Mouse (Mus musculus): ENCODE measurements around the gene Ror2. TPM values are rescaled to one million over a fixed set of nuclear protein-coding genes. Genes with fewer than 3 reads are reported as not detected.
A peak's percentile ranks its signal among the peaks of the same experiment; 100 is the strongest.

The Ror2 gene
- polyA plus RNA-seq, 1 experiment from 2014 or later, result 3.0 TPM

- Histone ChIP-seq H3K27me3 (replicated peaks; ENCODE audit: control insufficient read depth, insufficient read depth, low read length) (no peaks in the 10 kb centered on the region), H3K9me3 (ENCODE audit: control insufficient read depth, low read length) (no peaks in the 10 kb centered on the region), H3K27ac (ENCODE audit: low read length) (no peak overlapping the region), H3K4me3 (replicated peaks; ENCODE audit: low read length) (no peak overlapping the region), H3K36me3 (ENCODE audit: control insufficient read depth, insufficient read depth) (no peaks in the 10 kb centered on the region), H3K4me1 (replicated peaks; ENCODE audit: control insufficient read depth, insufficient read depth, low read length) (peaks cover 19% of the 10 kb centered on the region), H3K9ac (replicated peaks; ENCODE audit: low read depth, low read length) (no peak overlapping the region), H3K4me2 (ENCODE audit: low read length) (peak overlapping the region; percentile 22)
- peak; percentile 44; the same call in 1 of the 2 replicates for ATAC-seq
- 1% methylated on average over 13 of the region's 13 CpGs for WGBS
These were observed 107.3 kb downstream of the Ror2 start for GRCm38 (mm10) chr13:53178594-53178993.

DNA sequence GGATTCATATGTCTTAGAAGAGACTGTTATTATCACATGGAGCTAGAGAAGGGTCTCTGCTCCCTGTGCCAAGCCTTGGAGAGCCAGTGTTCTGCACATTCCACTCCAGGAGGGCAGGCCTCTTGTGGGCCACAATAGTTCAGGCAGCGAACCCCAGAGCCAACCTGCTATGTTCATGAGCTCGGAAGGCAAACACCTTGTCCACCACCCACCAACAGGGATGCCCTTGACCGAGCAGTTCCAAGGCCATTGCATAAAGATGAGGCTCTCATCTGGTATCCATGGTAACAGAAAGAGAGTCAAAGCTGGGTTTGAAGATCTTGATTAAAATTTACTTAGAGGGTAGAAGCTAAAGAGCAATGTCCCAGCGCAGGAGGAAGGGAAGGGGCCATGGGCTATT, 107.8 kb downstream of the Ror2 start:
- H3K27ac ChIP-seq (ENCODE audit: low read length), result no peak overlapping the region
- H3K4me1 ChIP-seq (replicated peaks; ENCODE audit: control insufficient read depth, insufficient read depth, low read length), result peaks cover 16% of the 10 kb centered on the region
- H3K9me3 ChIP-seq (ENCODE audit: control insufficient read depth, low read length), result no peaks in the 10 kb centered on the region
- ATAC-seq, result peak; percentile 39; the same call in 1 of the 2 replicates
- no peaks in the 10 kb centered on the region for H3K36me3 ChIP-seq (ENCODE audit: control insufficient read depth, insufficient read depth)
- no peak overlapping the region for H3K9ac ChIP-seq (replicated peaks; ENCODE audit: low read depth, low read length)
- no peak overlapping the region for H3K4me3 ChIP-seq (replicated peaks; ENCODE audit: low read length)
- 22% methylated on average over 4 of the region's 4 CpGs for WGBS
- peak overlapping the region; percentile 22; the same call in 1 of the 2 replicates for H3K4me2 ChIP-seq (ENCODE audit: low read length)
- H3K27me3 ChIP-seq (replicated peaks; ENCODE audit: control insufficient read depth, insufficient read depth, low read length), result no peaks in the 10 kb centered on the region

DNA sequence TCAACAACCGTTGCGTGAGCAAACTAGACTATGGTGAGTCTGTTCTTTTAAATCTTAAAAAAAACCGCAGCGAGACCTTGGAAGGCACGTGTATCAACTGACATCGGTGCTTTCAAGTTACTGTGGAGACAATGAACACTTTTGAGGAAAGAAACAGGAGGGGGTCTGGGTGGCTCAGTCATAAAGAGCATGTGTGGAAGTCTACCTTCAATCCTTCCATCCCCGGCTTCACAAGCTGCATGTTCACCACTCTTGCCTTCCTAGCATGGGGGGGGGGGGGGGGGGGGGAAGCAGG, 108.6 kb downstream of the Ror2 start:
- no peaks in the 10 kb centered on the region for H3K36me3 ChIP-seq (ENCODE audit: control insufficient read depth, insufficient read depth)
- peaks cover 14% of the 10 kb centered on the region for H3K4me1 ChIP-seq (replicated peaks; ENCODE audit: control insufficient read depth, insufficient read depth, low read length)
- no peak overlapping the region for H3K27ac ChIP-seq (ENCODE audit: low read length)
- no peak overlapping the region for H3K4me2 ChIP-seq (ENCODE audit: low read length)
- ATAC-seq, result no peak
- no peak overlapping the region for H3K9ac ChIP-seq (replicated peaks; ENCODE audit: low read depth, low read length)
- H3K4me3 ChIP-seq (replicated peaks; ENCODE audit: low read length), result no peak overlapping the region
- 31% methylated on average over 7 of the region's 7 CpGs for WGBS
- no peaks in the 10 kb centered on the region for H3K27me3 ChIP-seq (replicated peaks; ENCODE audit: control insufficient read depth, insufficient read depth, low read length)
- no peaks in the 10 kb centered on the region for H3K9me3 ChIP-seq (ENCODE audit: control insufficient read depth, low read length)

DNA sequence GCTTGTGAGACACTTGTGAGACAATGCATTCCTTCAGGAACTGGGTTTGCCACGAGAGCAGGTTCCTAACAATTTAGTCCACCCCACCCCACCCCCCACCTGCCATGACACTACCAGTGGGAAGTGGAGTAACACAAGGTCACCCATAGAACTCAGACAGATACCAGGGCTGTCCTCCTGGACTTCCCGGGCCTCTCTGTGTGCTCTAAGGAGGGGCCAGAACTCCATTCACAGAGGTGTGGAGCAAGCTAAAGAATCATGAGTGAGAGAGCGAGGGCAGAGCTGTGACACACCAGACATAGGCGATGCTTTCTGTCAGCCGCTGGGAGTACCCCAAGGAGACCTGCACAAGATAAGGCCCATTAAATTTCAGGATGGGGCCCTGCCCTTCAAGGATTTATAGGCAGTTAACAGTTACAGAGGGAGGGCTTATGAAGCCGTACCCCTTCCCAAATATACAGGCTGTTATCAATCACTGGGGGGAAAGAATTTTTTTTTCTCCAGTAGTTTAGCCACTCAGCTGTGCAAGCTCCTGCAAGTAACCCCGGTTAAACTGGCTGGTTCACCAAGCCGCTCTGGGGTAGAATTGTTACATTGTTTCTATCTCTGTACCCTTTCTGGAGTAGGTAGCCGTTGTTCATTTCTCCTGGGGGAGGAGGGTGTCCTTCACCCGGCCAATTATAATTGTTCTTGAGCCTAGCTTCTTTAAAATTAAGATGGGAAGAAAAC, 109.1 kb downstream of the Ror2 start:
- H3K27ac ChIP-seq (ENCODE audit: low read length), result no peak overlapping the region
- 59% methylated on average over 10 of the region's 10 CpGs for WGBS
- H3K36me3 ChIP-seq (ENCODE audit: control insufficient read depth, insufficient read depth), result no peaks in the 10 kb centered on the region
- H3K4me3 ChIP-seq (replicated peaks; ENCODE audit: low read length), result no peak overlapping the region
- H3K27me3 ChIP-seq (replicated peaks; ENCODE audit: control insufficient read depth, insufficient read depth, low read length), result no peaks in the 10 kb centered on the region
- ATAC-seq, result no peak
- H3K4me1 ChIP-seq (replicated peaks; ENCODE audit: control insufficient read depth, insufficient read depth, low read length), result peaks cover 14% of the 10 kb centered on the region
- no peak overlapping the region for H3K9ac ChIP-seq (replicated peaks; ENCODE audit: low read depth, low read length)
- H3K4me2 ChIP-seq (ENCODE audit: low read length), result no peak overlapping the region
- H3K9me3 ChIP-seq (ENCODE audit: control insufficient read depth, low read length), result no peaks in the 10 kb centered on the region

- Histone ChIP-seq H3K4me1 (replicated peaks; ENCODE audit: control insufficient read depth, insufficient read depth, low read length) (peaks cover 14% of the 10 kb centered on the region), H3K27me3 (replicated peaks; ENCODE audit: control insufficient read depth, insufficient read depth, low read length) (no peaks in the 10 kb centered on the region), H3K9ac (replicated peaks; ENCODE audit: low read depth, low read length) (no peak overlapping the region), H3K4me3 (replicated peaks; ENCODE audit: low read length) (no peak overlapping the region), H3K36me3 (ENCODE audit: control insufficient read depth, insufficient read depth) (no peaks in the 10 kb centered on the region), H3K4me2 (ENCODE audit: low read length) (no peak overlapping the region), H3K9me3 (ENCODE audit: control insufficient read depth, low read length) (no peaks in the 10 kb centered on the region), H3K27ac (ENCODE audit: low read length) (no peak overlapping the region)
- WGBS, result 76% methylated on average over 7 of the region's 7 CpGs
- no peak for ATAC-seq
These were observed 110.9 kb downstream of the Ror2 start for GRCm38 (mm10) chr13:53175041-53175440.

DNA sequence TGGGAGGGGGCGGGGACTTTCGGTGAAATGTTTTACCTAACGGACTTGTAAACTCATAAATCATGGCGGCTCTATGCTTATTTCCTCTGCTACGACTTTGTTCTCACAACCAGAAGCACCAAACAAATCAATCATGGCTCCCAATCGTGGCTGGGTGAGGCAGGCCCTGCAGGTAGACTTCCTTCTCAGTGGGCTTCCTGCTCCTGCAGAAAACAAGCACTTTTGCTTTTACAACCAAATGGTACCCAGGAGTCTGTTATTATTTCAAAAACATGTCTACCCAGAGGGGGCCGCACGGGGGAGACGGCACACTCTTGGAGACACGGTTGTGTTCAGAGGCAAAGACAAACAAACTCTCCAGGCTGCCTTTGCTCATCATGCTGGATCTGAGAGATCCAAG, 122.3 kb downstream of the Ror2 start:
- no peak for ATAC-seq
- Histone ChIP-seq H3K27ac (ENCODE audit: low read length) (no peak overlapping the region), H3K4me3 (replicated peaks; ENCODE audit: low read length) (no peak overlapping the region), H3K27me3 (replicated peaks; ENCODE audit: control insufficient read depth, insufficient read depth, low read length) (no peaks in the 10 kb centered on the region), H3K9ac (replicated peaks; ENCODE audit: low read depth, low read length) (no peak overlapping the region), H3K4me2 (ENCODE audit: low read length) (no peak overlapping the region), H3K9me3 (ENCODE audit: control insufficient read depth, low read length) (no peaks in the 10 kb centered on the region), H3K36me3 (ENCODE audit: control insufficient read depth, insufficient read depth) (no peaks in the 10 kb centered on the region), H3K4me1 (replicated peaks; ENCODE audit: control insufficient read depth, insufficient read depth, low read length) (peaks cover 7% of the 10 kb centered on the region; the same call in 1 of the 2 replicates)
- 50% methylated on average over 10 of the region's 10 CpGs for WGBS

DNA sequence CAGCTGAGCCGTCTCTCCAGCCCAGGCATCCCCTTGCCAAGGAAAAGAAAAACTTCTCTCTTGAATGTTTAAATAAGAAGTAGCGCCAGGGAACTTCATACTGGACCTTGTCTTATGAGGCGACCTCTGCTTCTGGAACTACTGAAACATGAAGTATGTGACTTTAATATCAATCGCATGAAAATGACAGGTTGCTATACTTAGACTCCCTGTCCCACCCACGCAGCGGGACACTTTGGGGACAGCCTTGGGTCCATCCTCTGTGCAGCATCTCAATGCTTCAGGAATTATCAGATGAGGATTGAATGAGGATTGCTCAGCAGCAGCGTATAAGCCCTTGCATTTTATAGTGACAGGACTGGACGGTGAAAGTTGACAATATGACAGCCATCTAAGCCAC, 122.9 kb downstream of the Ror2 start:
- Histone ChIP-seq H3K4me2 (ENCODE audit: low read length) (no peak overlapping the region), H3K27me3 (replicated peaks; ENCODE audit: control insufficient read depth, insufficient read depth, low read length) (no peaks in the 10 kb centered on the region), H3K36me3 (ENCODE audit: control insufficient read depth, insufficient read depth) (no peaks in the 10 kb centered on the region), H3K27ac (ENCODE audit: low read length) (no peak overlapping the region), H3K4me1 (replicated peaks; ENCODE audit: control insufficient read depth, insufficient read depth, low read length) (peaks cover 7% of the 10 kb centered on the region; the same call in 1 of the 2 replicates), H3K9ac (replicated peaks; ENCODE audit: low read depth, low read length) (no peak overlapping the region), H3K9me3 (ENCODE audit: control insufficient read depth, low read length) (no peaks in the 10 kb centered on the region), H3K4me3 (replicated peaks; ENCODE audit: low read length) (no peak overlapping the region)
- WGBS, result 69% methylated on average over 8 of the region's 8 CpGs
- no peak for ATAC-seq

DNA sequence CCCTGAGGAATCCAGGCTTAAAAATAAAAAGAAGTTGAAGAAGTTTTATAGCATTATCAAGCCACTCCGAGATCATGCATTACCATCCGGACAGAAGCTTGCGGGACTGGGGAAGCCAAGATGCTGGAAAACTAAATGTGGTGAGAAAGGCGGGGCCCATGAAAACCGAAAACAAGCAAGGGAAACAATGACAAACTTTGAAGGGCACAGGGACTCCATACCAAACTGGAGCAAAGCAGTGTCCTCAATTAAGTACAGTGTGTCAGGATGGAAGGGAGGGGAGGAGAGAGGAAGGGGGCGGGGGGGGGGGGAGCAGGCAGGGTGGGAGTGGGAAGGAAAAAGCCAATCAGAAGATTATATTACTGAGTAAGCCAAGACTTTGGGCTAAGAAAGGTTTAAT, 126.4 kb downstream of the Ror2 start:
- no peak for ATAC-seq
- H3K27ac ChIP-seq (ENCODE audit: low read length), result no peak overlapping the region
- 81% methylated on average over 5 of the region's 6 CpGs for WGBS
- no peak overlapping the region for H3K4me3 ChIP-seq (replicated peaks; ENCODE audit: low read length)
- no peak overlapping the region for H3K4me2 ChIP-seq (ENCODE audit: low read length)
- H3K9me3 ChIP-seq (ENCODE audit: control insufficient read depth, low read length), result no peaks in the 10 kb centered on the region
- no peaks in the 10 kb centered on the region for H3K27me3 ChIP-seq (replicated peaks; ENCODE audit: control insufficient read depth, insufficient read depth, low read length)
- no peaks in the 10 kb centered on the region for H3K36me3 ChIP-seq (ENCODE audit: control insufficient read depth, insufficient read depth)
- peaks cover 18% of the 10 kb centered on the region for H3K4me1 ChIP-seq (replicated peaks; ENCODE audit: control insufficient read depth, insufficient read depth, low read length)
- no peak overlapping the region for H3K9ac ChIP-seq (replicated peaks; ENCODE audit: low read depth, low read length)

GRCm38 (mm10) chr13:53158405-53159005, 127.4 kb downstream of the Ror2 start:
- no peaks in the 10 kb centered on the region for H3K9me3 ChIP-seq (ENCODE audit: control insufficient read depth, low read length)
- WGBS, result 70% methylated on average over 9 of the region's 9 CpGs
- no peak for ATAC-seq
- no peaks in the 10 kb centered on the region for H3K27me3 ChIP-seq (replicated peaks; ENCODE audit: control insufficient read depth, insufficient read depth, low read length)
- H3K4me1 ChIP-seq (replicated peaks; ENCODE audit: control insufficient read depth, insufficient read depth, low read length), result peaks cover 23% of the 10 kb centered on the region
- H3K9ac ChIP-seq (replicated peaks; ENCODE audit: low read depth, low read length), result no peak overlapping the region
- H3K4me2 ChIP-seq (ENCODE audit: low read length), result no peak overlapping the region
- no peak overlapping the region for H3K4me3 ChIP-seq (replicated peaks; ENCODE audit: low read length)
- H3K36me3 ChIP-seq (ENCODE audit: control insufficient read depth, insufficient read depth), result no peaks in the 10 kb centered on the region
- H3K27ac ChIP-seq (ENCODE audit: low read length), result no peak overlapping the region
